Mouse (Mus musculus) neural tube, embryonic 11.5 days (tissue): Measurements from ENCODE around the gene Hspa12a. TPM values are rescaled to one million over a fixed set of nuclear protein-coding genes. Genes with fewer than 3 reads are reported as not detected.
"Not testable (repeated sequence)": the region's sequence is repeated elsewhere in the genome, so short reads cannot be mapped to it uniquely, and the experiment has no call there.

Experiments
- ATAC-seq: fragments of 200-750 bp; cut with Nextera tagmentation; 2 replicates; pipeline ENCODE4 v1.8.0; 2017; ENCODE audit warnings: moderate number of reproducible peaks, mild to moderate bottlenecking, moderate TSS enrichment, moderate library complexity; ENCODE audit not compliant: insufficient read depth, low FRiP score, low TSS enrichment
- DNase-seq: peaks from one replicate; pipeline ENCODE4 v3.0.0-alpha.2; 2015; ENCODE audit warnings: low spot score
- H3K27ac ChIP-seq: fragments of 300-500 bp; sonication (generic); 2 replicates; pipeline ENCODE4 v1.5.1; 2014; ENCODE audit warnings: low read depth, mild to moderate bottlenecking, low read length
- H3K27me3 ChIP-seq: fragments of 300-500 bp; sonication (generic); 2 replicates; pipeline ENCODE4 v1.6.1; 2014; ENCODE audit warnings: mild to moderate bottlenecking, low read length, mixed read lengths; ENCODE audit not compliant: control insufficient read depth, insufficient read depth
- H3K36me3 ChIP-seq: fragments of 300-500 bp; sonication (generic); 2 replicates; pipeline ENCODE4 v1.6.1; 2014; ENCODE audit warnings: mild to moderate bottlenecking, low read length, moderate library complexity, mixed read lengths; ENCODE audit not compliant: control insufficient read depth, insufficient read depth
- H3K4me1 ChIP-seq: fragments of 300-500 bp; sonication (generic); 2 replicates; pipeline ENCODE4 v1.6.1; 2014; ENCODE audit warnings: low read length, mixed read lengths; ENCODE audit not compliant: control insufficient read depth, insufficient read depth
- H3K4me2 ChIP-seq: fragments of 300-500 bp; sonication (generic); 2 replicates; pipeline ENCODE4 v1.6.1; 2014; ENCODE audit warnings: low read depth, mild to moderate bottlenecking, moderate library complexity
- H3K4me3 ChIP-seq: fragments of 300-500 bp; sonication (generic); 2 replicates; pipeline ENCODE4 v1.5.1; 2014; ENCODE audit warnings: low read depth, low read length
- H3K9ac ChIP-seq: fragments of 300-500 bp; sonication (generic); 2 replicates; pipeline ENCODE4 v1.6.1; 2014; ENCODE audit warnings: mild to moderate bottlenecking, low read length
- H3K9me3 ChIP-seq: fragments of 300-500 bp; sonication (generic); 2 replicates; pipeline ENCODE4 v1.6.1; 2016; ENCODE audit warnings: low read length; ENCODE audit not compliant: control insufficient read depth
- WGBS: fragments of 180-500 bp; shearing (Covaris S2); extraction: QIAGEN DNeasy Blood & Tissue Kit; methylation state at CpG from one replicate; pipeline ENCODE4 v1.1.7; 2014; 5-methylcytosine and 5-hydroxymethylcytosine counted together
- polyA plus RNA-seq: library from polyadenylated mRNA; unstranded; fragments of >200 nt; fragmentation: Nextera tagmentation; extraction: Ambion mirVana; gene quantifications from 2 replicates; pipeline ENCODE4 v1.2.1, GENCODE M21; 2014

The Hspa12a gene
- polyA plus RNA-seq, 1 experiment from 2014 or later, result 27.8 TPM

- H3K36me3 ChIP-seq, H3K27ac ChIP-seq, H3K4me2 ChIP-seq, H3K9me3 ChIP-seq, DNase-seq, ATAC-seq, H3K4me1 ChIP-seq, H3K27me3 ChIP-seq, H3K9ac ChIP-seq, H3K4me3 ChIP-seq: not testable (repeated sequence)
- WGBS, result 92% methylated on average over 10 of the region's 10 CpGs
Measured at GRCm38 (mm10) chr19:58900471-58900870, 43.0 kb downstream of the Hspa12a start.

- Histone ChIP-seq H3K27me3 (no peaks in the 10 kb centered on the region), H3K4me1 (no peaks in the 10 kb centered on the region), H3K9ac (no peak overlapping the region), H3K27ac (no peak overlapping the region), H3K9me3 (no peaks in the 10 kb centered on the region), H3K4me2 (no peak overlapping the region), H3K4me3 (no peak overlapping the region), H3K36me3 (no peaks in the 10 kb centered on the region)
- WGBS, result 90% methylated on average over 2 of the region's 3 CpGs
- DNase-seq, result no peak
- ATAC-seq, result no peak
Measured at GRCm38 (mm10) chr19:58896216-58896615, 47.2 kb downstream of the Hspa12a start.

DNA sequence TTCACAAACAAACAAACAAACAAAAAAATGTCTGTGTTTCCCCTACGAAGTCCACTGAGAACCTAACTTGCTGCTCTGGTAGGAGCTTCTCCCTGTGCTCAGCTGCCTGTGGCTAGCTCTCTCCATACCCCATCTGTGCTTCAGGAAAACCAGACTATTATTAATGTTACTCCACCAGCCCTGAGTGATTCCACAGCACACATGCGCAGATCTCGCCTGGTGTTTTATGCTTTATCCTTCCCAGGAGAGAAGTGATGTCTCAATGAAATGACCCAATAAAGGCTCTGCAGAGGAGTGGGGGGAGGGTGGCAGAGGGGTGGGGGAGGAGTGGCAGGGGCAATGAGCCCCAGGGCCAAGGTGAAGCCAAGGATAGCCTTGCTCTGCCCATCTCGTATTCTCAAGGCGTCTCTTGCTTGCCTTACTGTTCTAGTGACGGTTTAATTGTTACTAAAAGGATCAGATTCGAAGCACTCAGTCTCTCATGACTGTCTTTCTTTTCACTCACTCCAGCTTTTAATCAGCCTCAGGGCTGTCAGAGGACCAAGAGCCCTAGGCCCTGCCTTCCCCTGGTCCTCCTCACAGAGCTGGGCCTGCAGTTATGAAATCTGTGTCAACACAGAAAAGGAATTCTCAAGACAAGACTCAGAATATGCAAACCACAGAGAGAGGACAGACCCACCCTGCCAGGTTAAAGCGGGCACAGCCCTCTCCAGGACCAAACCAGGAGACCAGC is 54.0 kb downstream of the Hspa12a start:
- 56% methylated on average over 8 of the region's 8 CpGs for WGBS
- DNase-seq, result peak; percentile 61
- Histone ChIP-seq H3K4me2 (no peak overlapping the region), H3K27ac (peak overlapping the region; percentile 73), H3K4me3 (no peak overlapping the region), H3K27me3 (no peaks in the 10 kb centered on the region), H3K4me1 (peaks cover 7% of the 10 kb centered on the region; the same call in 1 of the 2 replicates), H3K36me3 (no peaks in the 10 kb centered on the region), H3K9ac (no peak overlapping the region; the same call in 1 of the 2 replicates), H3K9me3 (no peaks in the 10 kb centered on the region)
- peak; percentile 53; the same call in 1 of the 2 replicates for ATAC-seq

DNA sequence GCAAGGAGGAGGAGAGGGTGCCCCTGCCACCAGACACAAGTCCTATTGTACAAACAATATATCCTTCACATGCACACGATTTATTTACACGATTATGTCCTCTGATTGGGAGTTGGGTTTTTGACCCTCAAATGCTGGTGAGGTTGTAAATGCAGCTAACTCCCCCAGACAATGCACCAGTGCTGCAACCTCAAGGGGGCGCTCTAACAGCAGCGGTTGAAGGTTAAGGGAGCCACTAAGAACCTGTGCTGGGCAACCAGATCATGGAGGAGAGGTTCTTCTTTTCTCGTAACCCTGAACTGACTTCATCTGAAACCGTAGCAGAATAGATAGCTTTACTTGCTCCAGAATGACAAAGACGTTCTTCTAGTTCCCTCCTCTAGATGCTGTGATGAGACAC is 57.0 kb downstream of the Hspa12a start:
- DNase-seq (no peak), ATAC-seq (no peak)
- no peak overlapping the region for H3K9ac ChIP-seq
- no peaks in the 10 kb centered on the region for H3K9me3 ChIP-seq
- no peaks in the 10 kb centered on the region for H3K36me3 ChIP-seq
- H3K4me2 ChIP-seq, result no peak overlapping the region
- WGBS, result 64% methylated on average over 7 of the region's 7 CpGs
- no peak overlapping the region for H3K4me3 ChIP-seq
- no peaks in the 10 kb centered on the region for H3K27me3 ChIP-seq
- no peak overlapping the region for H3K27ac ChIP-seq
- peaks cover 7% of the 10 kb centered on the region; the same call in 1 of the 2 replicates for H3K4me1 ChIP-seq

GRCm38 (mm10) chr19:58883451-58883850 is 60.0 kb downstream of the Hspa12a start:
- Histone ChIP-seq H3K27me3 (no peaks in the 10 kb centered on the region), H3K9me3 (no peaks in the 10 kb centered on the region), H3K36me3 (no peaks in the 10 kb centered on the region), H3K4me1 (no peaks in the 10 kb centered on the region), H3K4me2 (no peak overlapping the region), H3K27ac (no peak overlapping the region), H3K9ac (no peak overlapping the region), H3K4me3 (no peak overlapping the region)
- no peak for DNase-seq
- WGBS, result 85% methylated on average over 3 of the region's 3 CpGs
- ATAC-seq, result no peak

DNA sequence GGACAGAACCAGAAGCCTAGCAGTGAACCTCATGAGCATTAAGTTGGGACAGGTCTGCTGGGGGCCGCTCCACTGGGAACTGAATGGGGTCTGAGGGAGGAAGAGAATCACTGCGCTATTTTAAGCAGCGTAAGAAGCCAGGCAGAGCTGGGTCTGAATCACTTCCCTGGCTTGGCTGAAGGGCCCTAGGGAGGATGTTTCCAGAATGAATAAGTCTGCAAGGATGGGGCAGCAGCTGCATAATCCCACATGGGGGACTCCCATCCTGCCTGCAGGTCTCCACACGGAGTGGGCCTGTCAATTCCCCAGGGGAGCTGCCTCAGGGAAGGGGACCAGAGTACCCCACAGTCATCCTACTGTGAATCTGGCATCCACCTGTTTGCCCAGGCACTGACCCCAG is 61.1 kb downstream of the Hspa12a start:
- ATAC-seq, result no peak
- Histone ChIP-seq H3K9me3 (no peaks in the 10 kb centered on the region), H3K27me3 (no peaks in the 10 kb centered on the region), H3K4me2 (no peak overlapping the region), H3K9ac (no peak overlapping the region), H3K4me1 (no peaks in the 10 kb centered on the region), H3K36me3 (no peaks in the 10 kb centered on the region), H3K4me3 (no peak overlapping the region), H3K27ac (no peak overlapping the region)
- no peak for DNase-seq
- WGBS, result 63% methylated on average over 4 of the region's 4 CpGs

DNA sequence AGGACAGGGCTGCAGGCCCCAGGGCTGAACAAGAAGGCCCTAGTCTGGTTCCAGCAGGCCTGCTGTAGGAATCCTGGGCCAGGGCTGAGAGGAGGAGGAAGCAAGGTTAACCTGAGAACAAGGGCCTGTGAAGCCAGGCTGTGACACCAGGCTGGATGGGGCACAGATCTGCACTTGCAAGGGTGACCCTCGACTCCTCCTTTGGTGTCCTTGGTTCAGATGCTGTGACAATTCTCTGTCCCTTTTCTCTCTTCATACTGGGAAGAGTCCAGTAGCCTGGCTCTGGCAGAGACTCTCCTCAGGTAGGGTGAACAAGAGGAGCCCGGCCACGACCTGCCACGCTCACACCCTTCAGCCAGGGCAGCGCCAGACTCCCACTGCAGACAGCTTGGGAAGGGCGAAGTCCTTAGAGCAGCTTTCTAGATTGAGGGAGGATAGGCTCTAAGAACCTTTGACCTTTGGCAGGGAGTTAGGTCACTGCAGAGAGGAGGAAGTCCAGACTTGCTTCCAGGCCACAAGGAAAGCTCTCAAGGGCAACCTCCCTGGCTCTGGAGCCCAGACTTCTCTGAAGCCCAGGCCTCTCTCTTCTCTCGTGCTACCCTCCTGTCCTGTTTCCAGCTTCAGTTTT is 64.0 kb downstream of the Hspa12a start:
- Histone ChIP-seq H3K9me3 (no peaks in the 10 kb centered on the region), H3K36me3 (no peaks in the 10 kb centered on the region), H3K9ac (no peak overlapping the region), H3K27me3 (no peaks in the 10 kb centered on the region), H3K4me1 (no peaks in the 10 kb centered on the region), H3K4me3 (no peak overlapping the region), H3K27ac (no peak overlapping the region), H3K4me2 (no peak overlapping the region)
- WGBS, result 84% methylated on average over 7 of the region's 7 CpGs
- ATAC-seq, result no peak
- no peak for DNase-seq

- Histone ChIP-seq H3K9ac (no peak overlapping the region), H3K36me3 (no peaks in the 10 kb centered on the region), H3K27me3 (no peaks in the 10 kb centered on the region), H3K9me3 (no peaks in the 10 kb centered on the region), H3K4me1 (no peaks in the 10 kb centered on the region), H3K4me2 (no peak overlapping the region), H3K4me3 (no peak overlapping the region), H3K27ac (no peak overlapping the region)
- 75% methylated on average over 2 of the region's 2 CpGs for WGBS
- ATAC-seq (no peak), DNase-seq (no peak)
Measured at GRCm38 (mm10) chr19:58878560-58878959, 64.9 kb downstream of the Hspa12a start.

- ATAC-seq, result no peak
Measured at GRCm38 (mm10) chr19:58873536-58873935, 69.9 kb downstream of the Hspa12a start.

More at GRCm38 (mm10) chr19:58873536-58873935, 69.9 kb downstream of the Hspa12a start:
- Histone ChIP-seq H3K27ac (no peak overlapping the region), H3K4me2 (no peak overlapping the region), H3K27me3 (no peaks in the 10 kb centered on the region), H3K36me3 (no peaks in the 10 kb centered on the region), H3K9me3 (no peaks in the 10 kb centered on the region), H3K4me3 (no peak overlapping the region), H3K4me1 (no peaks in the 10 kb centered on the region), H3K9ac (no peak overlapping the region)
- DNase-seq, result no peak
- WGBS, result 79% methylated on average over 3 of the region's 3 CpGs
